Mouse (Mus musculus): ENCODE results near the gene Stip1. TPM values are rescaled to one million over a fixed set of nuclear protein-coding genes. Genes with fewer than 3 reads are reported as not detected.

Stip1 gene
- polyA plus RNA-seq (2014; fragmentation: Nextera tagmentation; extraction: Ambion mirVana), result 448 and 453 TPM in 2 replicates

DNA sequence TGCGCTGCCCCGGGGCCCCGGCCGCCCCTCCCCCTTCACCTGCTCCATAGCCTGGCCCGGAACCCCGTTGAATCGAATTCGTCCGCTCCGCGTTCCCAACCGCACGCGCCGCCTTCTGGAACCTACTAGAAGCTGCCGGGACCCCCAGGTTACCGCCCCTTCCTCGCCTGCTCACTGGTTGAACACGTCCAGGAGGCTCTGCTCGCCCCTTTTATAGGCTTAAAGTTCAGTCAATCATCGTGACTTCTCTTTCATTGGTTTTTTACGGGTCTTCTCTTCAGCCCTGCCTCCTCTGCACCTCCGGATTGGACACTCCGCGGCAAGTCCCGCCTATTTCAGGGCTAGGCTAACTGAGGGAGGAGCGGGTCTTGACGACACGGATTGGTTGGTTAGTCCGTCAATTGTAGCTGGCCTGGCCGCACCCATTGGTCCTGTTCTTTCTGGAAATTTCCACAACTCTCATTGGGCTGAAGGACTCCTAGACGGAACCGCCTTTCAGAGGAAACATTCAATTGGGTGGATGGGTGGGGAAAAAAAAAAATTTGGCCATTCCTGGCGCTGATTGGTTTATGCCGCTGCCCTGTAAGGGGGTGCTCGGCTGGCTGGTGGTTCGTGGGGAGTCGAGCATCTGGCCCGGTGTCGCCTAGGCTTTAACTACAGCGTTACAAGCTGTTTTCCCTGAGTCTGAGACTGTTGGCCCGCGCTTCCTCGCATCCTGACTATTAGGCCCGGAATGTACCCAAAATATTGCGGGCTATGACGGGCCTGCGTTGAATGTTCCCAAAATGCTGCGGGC is at the start of gene Stip1:
Stip1 (minus strand) TSS at position 127 of the 796 bp plus-strand sequence.
- peak within 1 kb of the TSS; percentile 84 for H3K4me2 ChIP-seq (ENCODE audit: low read depth, severe bottlenecking)
- peaks cover 5% of the 10 kb centered on the region; the same call in 1 of the 2 replicates for H3K36me3 ChIP-seq (ENCODE audit: control insufficient read depth, insufficient read depth, low read length)
- peaks cover 7% of the 10 kb centered on the region for H3K4me1 ChIP-seq (ENCODE audit: control insufficient read depth, insufficient read depth, low read length)
- H3K4me3 ChIP-seq (ENCODE audit: low read depth, low read length), result peak within 1 kb of the TSS; percentile 98
- WGBS, result under 1% methylated on average over 49 of the region's 49 CpGs
- no peaks in the 10 kb centered on the region for H3K9me3 ChIP-seq (ENCODE audit: control insufficient read depth, low read length)
- H3K9ac ChIP-seq (ENCODE audit: low read length), result peak within 1 kb of the TSS; percentile 97
- peak; percentile 98 for DNase-seq (ENCODE audit: low spot score)
- peak within 1 kb of the TSS; percentile 90 for H3K27ac ChIP-seq (replicated peaks; ENCODE audit: low read depth, low read length)
- no peaks in the 10 kb centered on the region for H3K27me3 ChIP-seq (ENCODE audit: control insufficient read depth, insufficient read depth, low read length)
- peak; percentile 99 for ATAC-seq (ENCODE audit: insufficient number of reproducible peaks, low FRiP score, low TSS enrichment, low read depth)

DNA sequence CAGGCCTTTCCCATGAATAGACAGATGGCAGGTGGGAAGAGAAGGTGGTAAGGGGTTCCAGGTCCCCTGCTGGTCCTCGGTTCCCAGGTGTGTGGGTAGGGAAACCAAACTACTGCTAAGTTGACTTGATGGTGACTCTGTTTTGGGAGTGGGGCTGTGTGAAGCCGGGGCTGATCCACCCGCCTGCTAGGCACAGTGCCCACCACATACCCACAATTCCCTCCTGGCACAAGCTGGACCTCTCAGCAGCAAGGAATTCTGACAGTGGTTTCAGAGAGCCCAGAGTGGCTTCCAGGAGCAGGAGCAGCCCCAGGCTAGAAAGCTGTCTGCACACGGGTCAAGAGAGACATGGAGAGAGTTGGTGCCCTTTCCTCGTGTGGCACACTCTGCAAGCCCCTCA is 49.3 kb upstream of the Stip1 start:
- Histone ChIP-seq H3K27ac (replicated peaks; ENCODE audit: low read depth, low read length) (no peak overlapping the region), H3K4me2 (ENCODE audit: low read depth, severe bottlenecking) (no peak overlapping the region), H3K36me3 (ENCODE audit: control insufficient read depth, insufficient read depth, low read length) (no peaks in the 10 kb centered on the region), H3K4me3 (ENCODE audit: low read depth, low read length) (no peak overlapping the region), H3K4me1 (ENCODE audit: control insufficient read depth, insufficient read depth, low read length) (peaks cover 28% of the 10 kb centered on the region), H3K9ac (ENCODE audit: low read length) (no peak overlapping the region), H3K9me3 (ENCODE audit: control insufficient read depth, low read length) (no peaks in the 10 kb centered on the region), H3K27me3 (ENCODE audit: control insufficient read depth, insufficient read depth, low read length) (peaks cover 9% of the 10 kb centered on the region)
- 57% methylated on average over 5 of the region's 5 CpGs for WGBS
- no peak for ATAC-seq (ENCODE audit: insufficient number of reproducible peaks, low FRiP score, low TSS enrichment, low read depth)
- no peak for DNase-seq (ENCODE audit: low spot score)

GRCm38 (mm10) chr19:7088558-7088957 is 48.8 kb upstream of the Stip1 start:
- Histone ChIP-seq H3K27ac (replicated peaks; ENCODE audit: low read depth, low read length) (no peak overlapping the region), H3K4me2 (ENCODE audit: low read depth, severe bottlenecking) (no peak overlapping the region), H3K27me3 (ENCODE audit: control insufficient read depth, insufficient read depth, low read length) (peaks cover 9% of the 10 kb centered on the region), H3K36me3 (ENCODE audit: control insufficient read depth, insufficient read depth, low read length) (no peaks in the 10 kb centered on the region), H3K9ac (ENCODE audit: low read length) (no peak overlapping the region), H3K4me3 (ENCODE audit: low read depth, low read length) (no peak overlapping the region), H3K9me3 (ENCODE audit: control insufficient read depth, low read length) (no peaks in the 10 kb centered on the region), H3K4me1 (ENCODE audit: control insufficient read depth, insufficient read depth, low read length) (peaks cover 28% of the 10 kb centered on the region)
- DNase-seq (ENCODE audit: low spot score) (no peak), ATAC-seq (ENCODE audit: insufficient number of reproducible peaks, low FRiP score, low TSS enrichment, low read depth) (no peak)
- 14% methylated on average over 9 of the region's 9 CpGs for WGBS

DNA sequence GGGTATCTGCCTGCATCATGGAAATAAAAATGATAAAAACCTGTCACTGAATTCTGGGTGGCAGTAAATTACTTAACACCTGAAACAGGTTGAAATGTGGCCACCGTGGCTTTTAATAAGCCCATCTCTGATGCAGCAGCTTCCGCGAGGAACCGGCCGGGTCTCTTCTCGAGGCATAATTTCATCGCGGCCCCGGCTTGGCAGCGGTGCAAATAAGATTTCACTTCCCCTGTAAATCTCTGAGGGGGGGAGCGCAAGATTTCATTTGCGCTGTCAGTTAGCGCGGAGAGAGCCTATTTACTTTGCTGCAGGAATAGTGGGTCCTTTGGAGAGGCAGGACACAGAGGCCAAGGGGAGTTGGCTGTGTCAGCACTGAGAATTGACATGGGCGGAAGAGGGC is 45.0 kb upstream of the Stip1 start:
- WGBS, result 85% methylated on average over 15 of the region's 15 CpGs
- Histone ChIP-seq H3K4me3 (ENCODE audit: low read depth, low read length) (no peak overlapping the region), H3K36me3 (ENCODE audit: control insufficient read depth, insufficient read depth, low read length) (no peaks in the 10 kb centered on the region), H3K4me1 (ENCODE audit: control insufficient read depth, insufficient read depth, low read length) (peaks cover 12% of the 10 kb centered on the region), H3K9me3 (ENCODE audit: control insufficient read depth, low read length) (no peaks in the 10 kb centered on the region), H3K4me2 (ENCODE audit: low read depth, severe bottlenecking) (no peak overlapping the region), H3K27me3 (ENCODE audit: control insufficient read depth, insufficient read depth, low read length) (peaks cover 13% of the 10 kb centered on the region), H3K27ac (replicated peaks; ENCODE audit: low read depth, low read length) (no peak overlapping the region), H3K9ac (ENCODE audit: low read length) (no peak overlapping the region)
- no peak for ATAC-seq (ENCODE audit: insufficient number of reproducible peaks, low FRiP score, low TSS enrichment, low read depth)
- no peak for DNase-seq (ENCODE audit: low spot score)

- no peaks in the 10 kb centered on the region for H3K36me3 ChIP-seq (ENCODE audit: control insufficient read depth, insufficient read depth, low read length)
- no peak overlapping the region for H3K4me3 ChIP-seq (ENCODE audit: low read depth, low read length)
- no peak overlapping the region for H3K4me2 ChIP-seq (ENCODE audit: low read depth, severe bottlenecking)
- DNase-seq (ENCODE audit: low spot score) (no peak), ATAC-seq (ENCODE audit: insufficient number of reproducible peaks, low FRiP score, low TSS enrichment, low read depth) (no peak)
- H3K9me3 ChIP-seq (ENCODE audit: control insufficient read depth, low read length), result no peaks in the 10 kb centered on the region
- peaks cover 13% of the 10 kb centered on the region for H3K27me3 ChIP-seq (ENCODE audit: control insufficient read depth, insufficient read depth, low read length)
- peaks cover 22% of the 10 kb centered on the region for H3K4me1 ChIP-seq (ENCODE audit: control insufficient read depth, insufficient read depth, low read length)
- WGBS, result 32% methylated on average over 14 of the region's 14 CpGs
- H3K9ac ChIP-seq (ENCODE audit: low read length), result no peak overlapping the region
- no peak overlapping the region for H3K27ac ChIP-seq (replicated peaks; ENCODE audit: low read depth, low read length)
Observed at GRCm38 (mm10) chr19:7083035-7083794, 43.4 kb upstream of the Stip1 start.

DNA sequence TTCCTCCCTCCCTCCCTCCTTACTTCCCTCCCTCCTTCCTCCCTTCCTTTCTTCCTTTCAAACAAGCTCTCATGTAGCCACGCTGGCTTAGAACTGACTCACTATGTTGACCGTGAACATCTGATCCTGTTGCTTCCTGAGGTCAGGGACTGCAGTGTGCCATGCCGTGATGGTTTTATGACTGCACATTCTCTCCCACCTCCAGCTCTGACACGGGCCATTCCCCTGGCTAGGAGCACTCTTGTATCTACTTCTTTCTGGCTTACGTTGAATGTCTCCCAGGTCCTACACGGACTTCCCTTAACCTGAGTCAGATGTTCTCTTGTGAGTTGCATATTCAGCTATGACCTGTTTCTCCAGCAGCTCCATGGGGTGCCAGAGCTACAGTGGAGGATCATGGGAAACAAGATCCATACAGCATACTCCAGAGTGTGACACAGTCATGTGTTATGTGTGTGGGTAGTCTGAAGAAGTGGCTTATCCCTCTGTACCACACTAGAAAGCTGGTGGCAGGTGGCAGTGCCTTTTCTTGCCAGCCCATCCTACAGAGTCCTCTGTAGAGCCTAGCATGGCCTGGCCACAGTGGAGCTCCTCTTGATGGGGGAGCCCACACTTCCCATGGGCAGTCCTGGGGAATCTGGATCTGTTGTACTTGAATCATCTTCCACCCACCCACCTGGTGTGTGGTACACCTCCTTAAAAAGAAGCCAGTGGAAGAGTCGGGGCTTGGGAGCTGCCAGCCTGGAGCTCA is 41.9 kb upstream of the Stip1 start:
- peaks cover 14% of the 10 kb centered on the region for H3K4me1 ChIP-seq (ENCODE audit: control insufficient read depth, insufficient read depth, low read length)
- peaks cover 7% of the 10 kb centered on the region; the same call in 1 of the 2 replicates for H3K27me3 ChIP-seq (ENCODE audit: control insufficient read depth, insufficient read depth, low read length)
- WGBS, result 48% methylated on average over 7 of the region's 7 CpGs
- H3K9me3 ChIP-seq (ENCODE audit: control insufficient read depth, low read length), result no peaks in the 10 kb centered on the region
- H3K4me3 ChIP-seq (ENCODE audit: low read depth, low read length), result no peak overlapping the region
- DNase-seq (ENCODE audit: low spot score) (no peak), ATAC-seq (ENCODE audit: insufficient number of reproducible peaks, low FRiP score, low TSS enrichment, low read depth) (no peak)
- no peak overlapping the region for H3K4me2 ChIP-seq (ENCODE audit: low read depth, severe bottlenecking)
- no peak overlapping the region for H3K9ac ChIP-seq (ENCODE audit: low read length)
- H3K27ac ChIP-seq (replicated peaks; ENCODE audit: low read depth, low read length), result no peak overlapping the region
- no peaks in the 10 kb centered on the region for H3K36me3 ChIP-seq (ENCODE audit: control insufficient read depth, insufficient read depth, low read length)

GRCm38 (mm10) chr19:7078271-7078670 is 38.5 kb upstream of the Stip1 start:
- Histone ChIP-seq H3K36me3 (ENCODE audit: control insufficient read depth, insufficient read depth, low read length) (no peaks in the 10 kb centered on the region), H3K9me3 (ENCODE audit: control insufficient read depth, low read length) (no peaks in the 10 kb centered on the region), H3K4me2 (ENCODE audit: low read depth, severe bottlenecking) (no peak overlapping the region), H3K4me3 (ENCODE audit: low read depth, low read length) (no peak overlapping the region), H3K27me3 (ENCODE audit: control insufficient read depth, insufficient read depth, low read length) (peaks cover 6% of the 10 kb centered on the region; the same call in 1 of the 2 replicates), H3K4me1 (ENCODE audit: control insufficient read depth, insufficient read depth, low read length) (peaks cover 14% of the 10 kb centered on the region), H3K9ac (ENCODE audit: low read length) (no peak overlapping the region), H3K27ac (replicated peaks; ENCODE audit: low read depth, low read length) (no peak overlapping the region)
- WGBS, result 90% methylated on average over 7 of the region's 7 CpGs
- DNase-seq (ENCODE audit: low spot score) (no peak), ATAC-seq (ENCODE audit: insufficient number of reproducible peaks, low FRiP score, low TSS enrichment, low read depth) (no peak)

GRCm38 (mm10) chr19:7077666-7078065 is 37.9 kb upstream of the Stip1 start:
- H3K27ac ChIP-seq (replicated peaks; ENCODE audit: low read depth, low read length), result no peak overlapping the region
- H3K36me3 ChIP-seq (ENCODE audit: control insufficient read depth, insufficient read depth, low read length), result no peaks in the 10 kb centered on the region
- no peak overlapping the region for H3K4me3 ChIP-seq (ENCODE audit: low read depth, low read length)
- 72% methylated on average over 9 of the region's 9 CpGs for WGBS
- peaks cover 14% of the 10 kb centered on the region for H3K4me1 ChIP-seq (ENCODE audit: control insufficient read depth, insufficient read depth, low read length)
- no peak overlapping the region for H3K9ac ChIP-seq (ENCODE audit: low read length)
- no peaks in the 10 kb centered on the region for H3K9me3 ChIP-seq (ENCODE audit: control insufficient read depth, low read length)
- no peak for DNase-seq (ENCODE audit: low spot score)
- no peak for ATAC-seq (ENCODE audit: insufficient number of reproducible peaks, low FRiP score, low TSS enrichment, low read depth)
- peaks cover 3% of the 10 kb centered on the region; the same call in 1 of the 2 replicates for H3K27me3 ChIP-seq (ENCODE audit: control insufficient read depth, insufficient read depth, low read length)
- no peak overlapping the region for H3K4me2 ChIP-seq (ENCODE audit: low read depth, severe bottlenecking)

Data from limb, embryonic 11.5 days (tissue).